Mouse (Mus musculus): ENCODE results near the gene 1700001L19Rik. TPM values are rescaled to one million over a fixed set of nuclear protein-coding genes. Genes with fewer than 3 reads are reported as not detected.

1700001L19Rik gene
- total and polyA plus RNA-seq, 3 experiments, result not detected

- H3K36me3 ChIP-seq (replicated peaks), result no peaks in the 10 kb centered on the region
- H3K9me3 ChIP-seq (replicated peaks), result peaks cover 35% of the 10 kb centered on the region
- H3K4me1 ChIP-seq (ENCODE audit: insufficient read depth, low read depth, low read length), result no peaks in the 10 kb centered on the region
- H3K4me3 ChIP-seq (ENCODE audit: low read depth, low read length), result no peak overlapping the region
- DNase-seq (ENCODE audit: low spot score) (no peak), ATAC-seq (ENCODE audit: extremely low read depth, insufficient number of reproducible peaks, low FRiP score, poor library complexity, severe bottlenecking) (no peak)
- no peak for TF ChIP-seq TAL1 (conservative IDR thresholded peaks at IDR 0.05; ENCODE audit: low read depth, low read length)
- TF ChIP-seq GATA2 (IDR thresholded peaks at IDR 0.05; ENCODE audit: borderline replicate concordance, low read depth, low read length), result no peak
- TF ChIP-seq GATA1 (IDR thresholded peaks at IDR 0.05; ENCODE audit: borderline replicate concordance, low read length), result no peak
- no peak for TF ChIP-seq POLR2AphosphoS5 (IDR thresholded peaks at IDR 0.05; ENCODE audit: insufficient replicate concordance, low read depth, low read length)
- no peak for TF ChIP-seq CTCF (IDR thresholded peaks at IDR 0.05; ENCODE audit: low read depth, low read length)
- H3K27me3 ChIP-seq (ENCODE audit: insufficient read depth, low read length), result no peaks in the 10 kb centered on the region
Measured at GRCm38 (mm10) chr13:68627041-68627440, 29.8 kb downstream of the 1700001L19Rik start.

- DNase-seq (ENCODE audit: low spot score), result no peak
- Histone ChIP-seq H3K27me3 (ENCODE audit: insufficient read depth, low read length) (no peaks in the 10 kb centered on the region), H3K36me3 (replicated peaks) (no peaks in the 10 kb centered on the region), H3K4me1 (ENCODE audit: insufficient read depth, low read depth, low read length) (no peaks in the 10 kb centered on the region), H3K9me3 (replicated peaks) (peaks cover 31% of the 10 kb centered on the region), H3K4me3 (ENCODE audit: low read depth, low read length) (no peak overlapping the region)
- TF ChIP-seq GATA2 (IDR thresholded peaks at IDR 0.05; ENCODE audit: borderline replicate concordance, low read depth, low read length) (no peak), TAL1 (conservative IDR thresholded peaks at IDR 0.05; ENCODE audit: low read depth, low read length) (no peak), GATA1 (IDR thresholded peaks at IDR 0.05; ENCODE audit: borderline replicate concordance, low read length) (no peak), CTCF (IDR thresholded peaks at IDR 0.05; ENCODE audit: low read depth, low read length) (no peak), POLR2AphosphoS5 (IDR thresholded peaks at IDR 0.05; ENCODE audit: insufficient replicate concordance, low read depth, low read length) (no peak)
- no peak for ATAC-seq (ENCODE audit: extremely low read depth, insufficient number of reproducible peaks, low FRiP score, poor library complexity, severe bottlenecking)
Measured at GRCm38 (mm10) chr13:68642786-68643185, 45.6 kb downstream of the 1700001L19Rik start.

Other genes starting within 250 kb of the 1700001L19Rik start
- gene Mtrr, start 15.3 kb upstream of the 1700001L19Rik start, total RNA-seq (2014; fragmentation: Nextera tagmentation), result 27.4 and 28.1 TPM in 2 replicates
- 19.6 and 20.7 TPM in 2 replicates for gene Mtrr, start 15.3 kb upstream of the 1700001L19Rik start, total RNA-seq (2017)
- gene Mtrr, start 15.3 kb upstream of the 1700001L19Rik start, polyA plus RNA-seq (2012), result 8.0 and 10.1 TPM in 2 replicates
- 21.3 and 23.5 TPM in 2 replicates for gene Fastkd3, start 15.2 kb upstream of the 1700001L19Rik start, total RNA-seq (2014; fragmentation: Nextera tagmentation)
- 21.1 and 21.4 TPM in 2 replicates for gene Fastkd3, start 15.2 kb upstream of the 1700001L19Rik start, total RNA-seq (2017)
- gene Fastkd3, start 15.2 kb upstream of the 1700001L19Rik start, polyA plus RNA-seq (2012), result 1.0 and 1.9 TPM in 2 replicates

Measured in G1E (cell line).